28 mouse cellular contexts compared by ENCODE assay signal in the genomic region with DNA sequence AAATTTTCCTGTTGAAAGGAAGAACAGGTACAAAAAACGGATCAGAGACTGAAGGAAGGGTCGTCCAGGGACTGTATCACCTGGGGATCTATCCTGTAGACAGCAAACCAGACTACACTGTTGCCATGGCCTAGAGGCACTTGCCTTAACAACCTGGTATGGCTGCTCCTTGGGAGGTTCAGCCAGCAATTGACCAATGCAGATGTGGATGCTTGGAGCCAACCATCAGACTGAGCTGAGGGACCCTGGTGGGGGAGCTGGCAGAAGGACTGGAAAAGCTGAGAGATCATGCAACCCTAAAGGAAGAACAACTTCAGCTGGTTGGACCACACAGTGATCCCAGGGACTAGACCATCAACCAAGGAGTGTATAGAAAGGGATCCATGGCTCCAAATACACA.
"Had no signal": no experiment of that assay in that cellular context is flagged by ENCODE, and none has a peak within 500 bp of the region (broad histone marks: within the 10 kb centered on the region; RNA-seq: fewer than 3 reads in every experiment).

No protein-coding gene starts in this region.

- H3K4me3 ChIP-seq: embryonic facial prominence, embryonic 10.5 days; embryonic facial prominence, embryonic 12.5 days; embryonic facial prominence, embryonic 13.5 days; embryonic facial prominence, embryonic 15.5 days; erythroblast, embryonic 14.5 days; forebrain, embryonic 10.5 days; forebrain, embryonic 12.5 days; forebrain, embryonic 13.5 days; forebrain, embryonic 15.5 days; gastrocnemius, adult 2 months; heart, adult 2 months had no signal

- H3K4me1 ChIP-seq: embryonic facial prominence, embryonic 10.5 days; embryonic facial prominence, embryonic 12.5 days; embryonic facial prominence, embryonic 13.5 days; embryonic facial prominence, embryonic 15.5 days; forebrain, embryonic 10.5 days; forebrain, embryonic 12.5 days; forebrain, embryonic 13.5 days; forebrain, embryonic 15.5 days had no signal

- H3K36me3 ChIP-seq: embryonic facial prominence, embryonic 10.5 days; embryonic facial prominence, embryonic 12.5 days; embryonic facial prominence, embryonic 13.5 days; embryonic facial prominence, embryonic 15.5 days; forebrain, embryonic 10.5 days; forebrain, embryonic 12.5 days; forebrain, embryonic 15.5 days had no signal

- H3K9ac ChIP-seq: embryonic facial prominence, embryonic 12.5 days; embryonic facial prominence, embryonic 13.5 days; embryonic facial prominence, embryonic 15.5 days; forebrain, embryonic 12.5 days; forebrain, embryonic 13.5 days; forebrain, embryonic 15.5 days; forebrain, postnatal 0 days had no signal

- H3K27ac ChIP-seq: embryonic facial prominence, embryonic 10.5 days; embryonic facial prominence, embryonic 12.5 days; embryonic facial prominence, embryonic 13.5 days; embryonic facial prominence, embryonic 15.5 days; forebrain, embryonic 10.5 days; forebrain, embryonic 12.5 days; forebrain, embryonic 13.5 days; forebrain, embryonic 15.5 days; gastrocnemius, adult 2 months; heart, adult 2 months had no signal

- H3K9me3 ChIP-seq: embryonic facial prominence, embryonic 10.5 days; embryonic facial prominence, embryonic 12.5 days; embryonic facial prominence, embryonic 13.5 days; embryonic facial prominence, embryonic 15.5 days; forebrain, embryonic 10.5 days; forebrain, embryonic 12.5 days; forebrain, embryonic 13.5 days; forebrain, embryonic 15.5 days had no signal

- H3K27me3 ChIP-seq: embryonic facial prominence, embryonic 12.5 days; embryonic facial prominence, embryonic 13.5 days; embryonic facial prominence, embryonic 15.5 days; forebrain, embryonic 12.5 days; forebrain, embryonic 13.5 days; forebrain, embryonic 15.5 days had no signal

- ATAC-seq: forebrain, embryonic 13.5 days; forebrain, embryonic 14.5 days; forebrain, embryonic 15.5 days; forebrain, embryonic 16.5 days; forebrain, postnatal 0 days had no signal

- DNase-seq: cerebellum, adult 2 months; cerebellum, adult 8-10 months; cerebellum, adult 9-10 months; cerebellum, adult 9-11 months; cerebellum, postnatal 10 days; cerebellum, postnatal 14 days; cerebellum, postnatal 25 days; cerebellum, postnatal 36 days; embryo, embryonic 11 days; forebrain, postnatal 0 days; gastrocnemius, adult 2 months; gastrocnemius, postnatal 10 days; gastrocnemius, postnatal 14 days; gastrocnemius, postnatal 25 days; gastrocnemius, postnatal 36 days; heart, adult 18-20 months; heart, adult 2 months had no signal

- H3K4me2 ChIP-seq: embryonic facial prominence, embryonic 12.5 days; embryonic facial prominence, embryonic 13.5 days; embryonic facial prominence, embryonic 15.5 days; forebrain, embryonic 12.5 days; forebrain, embryonic 13.5 days; forebrain, embryonic 15.5 days had no signal
